Mouse (Mus musculus) liver, postnatal 0 days (tissue): ENCODE results near the gene Rbfox1.

ENCODE experiments used
- CTCF ChIP-seq: sonication (generic); IDR thresholded peaks from 2 replicates; pipeline ENCODE4 v1.5.1; 2016; ENCODE audit warnings: antibody characterized with exemption, low read depth
- EP300 ChIP-seq: IDR thresholded peaks from 2 replicates; pipeline ENCODE4 v1.6.1; 2016; ENCODE audit warnings: antibody characterized with exemption, low read depth, mild to moderate bottlenecking

GRCm38 (mm10) chr16:7457571-7457970, 1572.4 kb downstream of the Rbfox1 start:
- no peak for TF ChIP-seq CTCF
- no peak for TF ChIP-seq EP300
